In the genomic region with DNA sequence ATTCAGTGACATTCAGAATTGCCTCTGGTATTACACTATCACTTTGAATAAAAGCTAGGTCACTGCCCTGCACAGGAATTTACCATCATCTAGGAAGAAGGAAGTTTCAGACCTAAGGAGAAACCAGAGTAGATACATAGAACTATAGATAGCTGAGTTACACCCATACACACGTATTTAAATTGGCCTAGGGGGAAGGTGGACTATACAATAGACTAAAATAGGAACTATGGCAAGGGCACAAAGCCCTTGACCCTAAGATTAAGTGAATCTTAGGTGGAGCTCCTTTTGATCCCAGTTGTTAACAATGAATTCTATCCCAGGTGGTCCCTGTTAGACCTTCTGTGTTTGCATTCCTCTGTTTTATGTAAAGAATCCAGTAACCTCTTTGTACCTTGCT, we compare ENCODE assay signal across 4 mouse cellular contexts. TPM values are rescaled to one million over a fixed set of nuclear protein-coding genes. Genes with fewer than 3 reads are reported as not detected.
DNase-seq lines count a peak whose midpoint lies in the region; ATAC-seq and TF ChIP-seq lines count a peak whose summit lies in the region.
"Not testable (repeated sequence)": the region's sequence is repeated elsewhere in the genome, so short reads cannot be mapped to it uniquely, and the experiment has no call there.

No protein-coding gene starts in this region.

- not testable (repeated sequence) for H3K4me3 ChIP-seq in MEL (ENCODE audit: control insufficient read depth in 1 of 2, insufficient read depth in 1 of 2, low read depth in 2 of 2, low read length in 2 of 2); gastrocnemius, adult 2 months; heart, embryonic 13.5 days

- not testable (repeated sequence) for TF ChIP-seq RAD21 in MEL (IDR thresholded peaks at IDR 0.05; ENCODE audit: low read depth, low read length)

- not testable (repeated sequence) for ATAC-seq in heart, embryonic 13.5 days (ENCODE audit: extremely low read depth, insufficient number of reproducible peaks, low FRiP score, low TSS enrichment)

- TF ChIP-seq CTCF in MEL (IDR thresholded peaks at IDR 0.05 in 2 of 3, conservative IDR thresholded peaks at IDR 0.05 in 1 of 3; ENCODE audit: control insufficient read depth in 1 of 3, insufficient read depth in 1 of 3, low read depth in 2 of 3, low read length in 3 of 3, poor library complexity in 1 of 3, severe bottlenecking in 1 of 3); gastrocnemius, adult 2 months (IDR thresholded peaks at IDR 0.05): not testable (repeated sequence)

- H3K4me1 ChIP-seq in MEL (ENCODE audit: control insufficient read depth in 1 of 2, insufficient read depth in 2 of 2, low read length in 2 of 2) = peaks cover 16 to 28% of the 10 kb centered on the region in 2 experiments
- not testable (repeated sequence) for H3K4me1 ChIP-seq in heart, embryonic 13.5 days

- H3K36me3 ChIP-seq in MEL (ENCODE audit: control insufficient read depth in 1 of 2, insufficient read depth in 2 of 2, low read length in 2 of 2) = peaks cover 2 to 24% of the 10 kb centered on the region in 2 experiments; a peak in 2 of 4 replicates
- H3K36me3 ChIP-seq in heart, embryonic 13.5 days = peaks cover 42% of the 10 kb centered on the region

- 35% methylated on average over 1 of the region's 1 CpGs for WGBS in heart, embryonic 13.5 days

- not testable (repeated sequence) for TF ChIP-seq EP300 in MEL (IDR thresholded peaks at IDR 0.05; ENCODE audit: low read depth in 1 of 2, low read length in 2 of 2)

- TF ChIP-seq POLR2A in MEL (IDR thresholded peaks at IDR 0.05; ENCODE audit: control insufficient read depth in 1 of 2, insufficient read depth in 1 of 2, low read depth in 1 of 2, low read length in 2 of 2, poor library complexity in 1 of 2) = not testable (repeated sequence)

- DNase-seq in MEL (ENCODE audit: low read depth, low spot score) = peak; percentile 49
- peak; percentile 93 for DNase-seq in R1 (ENCODE audit: low read depth, low spot score)
- not testable (repeated sequence) for DNase-seq in gastrocnemius, adult 2 months

- not testable (repeated sequence) for H3K4me2 ChIP-seq in heart, embryonic 13.5 days

- not testable (repeated sequence) for H3K79me2 ChIP-seq in MEL (ENCODE audit: control insufficient read depth, insufficient read depth, low read length, poor library complexity)

- intact Hi-C loops in gastrocnemius, adult 2 months (cut with DNase I) = not testable (repeated sequence)

- H3K9me3 ChIP-seq in MEL (replicated peaks; ENCODE audit: insufficient read depth, low read length); heart, embryonic 13.5 days: not testable (repeated sequence)

- not testable (repeated sequence) for H3K27me3 ChIP-seq in MEL (ENCODE audit: control insufficient read depth in 1 of 2, insufficient read depth in 2 of 2, low read length in 2 of 2); heart, embryonic 13.5 days (replicated peaks)

- H3K27ac ChIP-seq in MEL (ENCODE audit: control insufficient read depth, low read depth, low read length) = peak overlapping the region; percentile 26; the same call in 1 of the 2 replicates
- H3K27ac ChIP-seq in gastrocnemius, adult 2 months = peak overlapping the region; percentile 41
- H3K27ac ChIP-seq in heart, embryonic 13.5 days (replicated peaks) = peak overlapping the region; percentile 42; the same call in 1 of the 2 replicates

- not testable (repeated sequence) for H3K9ac ChIP-seq in MEL (ENCODE audit: control insufficient read depth, low read depth, low read length, poor library complexity, severe bottlenecking); heart, embryonic 13.5 days

RNA-seq across cellular contexts. Expression of a gene that starts 10.8 kb away (rescaled TPM):
- 15.4 and 21.5 TPM in 2 replicates for total RNA-seq in MEL (2012; rRNA removed)
- 10 to 100 TPM in 1 of 2 experiments, not detected in 1; 20.4 TPM for polyA plus RNA-seq in MEL (2012; ENCODE audit: insufficient read depth in 1 of 2, insufficient read length in 2 of 2, low read depth in 1 of 2, low replicate concordance in 2 of 2, missing spikeins in 1 of 2)
- total RNA-seq in gastrocnemius, adult 2 months (2021) = 10 to 100 TPM; 11.6 to 12.6 TPM
- polyA plus RNA-seq in heart, embryonic 13.5 days (2015; fragmentation: Nextera tagmentation; extraction: Ambion mirVana) = 19.2 and 20.6 TPM in 2 replicates

RNA-seq across cellular contexts. Expression of a gene that starts 45.7 kb away (rescaled TPM):
- total RNA-seq in MEL (2012; rRNA removed) = 5.3 and 5.8 TPM in 2 replicates
- polyA plus RNA-seq in MEL (2012; ENCODE audit: insufficient read depth in 1 of 2, insufficient read length in 2 of 2, low read depth in 1 of 2, low replicate concordance in 2 of 2, missing spikeins in 1 of 2) = 1 to 10 TPM in 1 of 2 experiments, not detected in 1; 4.2 TPM
- total RNA-seq in gastrocnemius, adult 2 months (2021) = 1 to 10 TPM; 2.8 to 3.0 TPM
- 8.7 and 8.9 TPM in 2 replicates for polyA plus RNA-seq in heart, embryonic 13.5 days (2015; fragmentation: Nextera tagmentation; extraction: Ambion mirVana)

RNA-seq across cellular contexts. Expression of a gene that starts 58.8 kb away (rescaled TPM):
- 0.46 and 0.59 TPM in 2 replicates for total RNA-seq in MEL (2012; rRNA removed)
- 1 to 10 TPM in 1 of 2 experiments, not detected in 1; 2.5 TPM for polyA plus RNA-seq in MEL (2012; ENCODE audit: insufficient read depth in 1 of 2, insufficient read length in 2 of 2, low read depth in 1 of 2, low replicate concordance in 2 of 2, missing spikeins in 1 of 2)
- 10 to 100 TPM; 12.9 to 13.1 TPM for total RNA-seq in gastrocnemius, adult 2 months (2021)
- 4.4 and 5.6 TPM in 2 replicates for polyA plus RNA-seq in heart, embryonic 13.5 days (2015; fragmentation: Nextera tagmentation; extraction: Ambion mirVana)
